Mouse (Mus musculus) cerebellum, adult 11 months (tissue): ENCODE data around the gene Pcolce.
A peak's percentile ranks its signal among the peaks of the same experiment; 100 is the strongest.

Experiments
- DNase-seq: peaks from one replicate; pipeline ENCODE4 v3.0.0; 2022

Pcolce gene

GRCm38 (mm10) chr5:137584976-137585375 is 28.6 kb downstream of the Pcolce start:
- DNase-seq: peak; percentile 67

DNA sequence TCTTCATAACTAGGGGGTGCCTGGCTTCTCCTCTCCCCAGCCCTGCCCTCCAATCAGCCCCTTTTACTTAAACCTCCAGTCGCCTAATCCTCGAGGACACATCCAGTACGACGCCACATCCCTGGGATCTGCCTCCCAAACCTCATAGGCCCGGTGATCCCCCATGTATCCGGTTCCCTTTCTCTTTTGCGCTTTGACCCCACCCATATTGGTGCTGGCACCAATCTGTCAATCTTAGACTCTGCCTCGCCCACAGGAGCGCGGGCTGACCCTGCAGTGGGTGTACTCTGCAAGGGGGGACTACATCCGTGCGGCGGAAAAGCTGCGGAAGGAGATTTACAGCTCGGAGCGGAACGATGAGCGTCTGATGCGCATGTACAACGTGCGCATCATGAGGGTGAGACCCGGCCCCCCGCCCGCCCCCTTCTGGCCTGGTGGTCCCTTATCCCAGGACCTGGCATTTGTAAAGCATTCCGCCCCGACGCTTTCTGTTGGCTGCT is 29.9 kb downstream of the Pcolce start:
- no peak for DNase-seq

- no peak for DNase-seq
Observed at GRCm38 (mm10) chr5:137582702-137583101, 30.9 kb downstream of the Pcolce start.

DNA sequence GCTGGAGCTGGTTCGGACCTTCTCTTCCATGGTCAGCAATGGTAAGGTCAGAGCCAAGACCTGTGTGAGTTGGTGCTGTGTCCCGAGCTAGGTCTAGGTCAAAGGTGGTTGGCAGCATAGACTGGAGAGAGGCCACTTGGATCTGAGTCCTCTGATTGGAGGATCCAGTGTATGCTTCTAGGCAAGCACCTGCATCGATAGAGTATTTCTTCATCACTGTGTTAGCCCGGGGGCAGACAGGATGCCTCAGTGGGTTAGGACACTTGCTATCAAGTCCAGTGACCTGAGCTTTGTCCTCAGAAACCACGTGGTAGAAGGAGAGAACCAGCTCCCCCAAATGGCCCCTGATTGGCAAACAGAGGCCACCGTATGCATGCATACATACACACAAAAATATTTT is 33.3 kb downstream of the Pcolce start:
- no peak for DNase-seq

- DNase-seq: peak; percentile 75
Observed at GRCm38 (mm10) chr5:137574470-137574901, 39.1 kb downstream of the Pcolce start.

DNA sequence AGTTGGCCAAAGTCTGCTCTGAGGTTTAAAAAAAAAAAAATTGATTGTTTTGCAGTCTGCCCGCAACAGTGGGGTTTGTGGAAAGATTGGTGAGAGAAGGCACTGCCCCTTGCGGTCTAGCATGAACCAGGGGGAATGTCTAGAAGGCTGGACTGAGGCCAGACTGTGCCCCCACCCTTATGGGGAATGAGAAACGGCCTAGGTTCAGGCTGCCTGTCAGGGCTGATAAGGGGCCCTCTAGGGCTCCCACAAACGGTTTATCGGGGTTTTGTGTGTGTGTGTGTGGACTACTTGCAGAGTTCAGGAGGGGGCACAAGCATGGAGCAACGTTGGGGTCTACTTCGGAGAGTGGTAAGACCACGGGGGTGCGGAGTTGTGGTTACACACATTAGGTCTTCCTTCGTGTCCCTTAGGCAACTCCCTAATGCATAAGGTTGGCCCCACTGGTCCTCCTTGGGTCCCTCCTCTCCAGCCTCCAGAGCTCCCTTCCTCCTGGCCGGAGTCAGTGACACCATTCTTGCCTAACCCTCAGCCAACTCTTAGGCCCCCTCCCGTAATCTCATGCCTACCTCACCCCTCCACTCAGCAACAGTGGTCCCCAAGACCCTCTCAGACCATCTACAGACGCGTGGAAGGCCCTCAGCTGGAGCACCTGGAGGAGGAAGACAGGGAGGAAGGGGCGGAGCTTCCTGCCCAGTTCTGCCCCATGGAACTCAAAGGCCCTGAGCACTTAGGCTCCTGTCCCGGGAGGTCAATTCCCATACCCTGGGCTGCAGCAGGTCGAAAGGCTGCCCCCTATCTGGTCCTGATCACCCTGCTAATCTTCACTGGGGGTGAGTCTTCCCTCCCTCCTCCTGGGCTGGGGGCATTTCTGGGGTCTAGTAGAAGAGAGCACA is 42.6 kb downstream of the Pcolce start:
- no peak for DNase-seq

- DNase-seq: no peak
Observed at GRCm38 (mm10) chr5:137570181-137570580, 43.4 kb downstream of the Pcolce start.

GRCm38 (mm10) chr5:137569665-137570064 is 43.9 kb downstream of the Pcolce start, which contains the start of gene Tfr2:
Gene Tfr2 (plus strand): TSS chr5:137569840.
- DNase-seq: no peak

DNA sequence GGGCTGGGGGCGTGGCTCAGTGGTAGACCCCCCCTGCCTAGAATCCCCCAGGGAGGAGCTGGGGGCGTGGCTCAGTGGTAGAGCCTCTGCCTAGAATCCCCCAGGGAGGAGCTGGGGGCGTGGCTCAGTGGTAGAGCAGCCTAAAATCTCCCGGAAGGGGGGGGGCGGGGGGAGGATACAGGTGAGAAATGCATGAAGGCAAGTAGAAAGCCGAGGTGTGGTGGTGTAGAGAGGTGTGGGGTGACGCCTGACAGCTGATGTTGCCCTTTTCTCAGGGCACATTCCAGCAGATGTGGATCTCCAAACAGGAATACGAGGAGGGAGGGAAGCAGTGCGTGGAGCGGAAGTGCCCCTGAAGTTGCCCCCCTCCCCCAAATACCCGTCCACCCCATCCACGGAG is 44.6 kb downstream of the Pcolce start:
- no peak for DNase-seq

GRCm38 (mm10) chr5:137568223-137568798 is 45.3 kb downstream of the Pcolce start:
- DNase-seq: no peak

DNA sequence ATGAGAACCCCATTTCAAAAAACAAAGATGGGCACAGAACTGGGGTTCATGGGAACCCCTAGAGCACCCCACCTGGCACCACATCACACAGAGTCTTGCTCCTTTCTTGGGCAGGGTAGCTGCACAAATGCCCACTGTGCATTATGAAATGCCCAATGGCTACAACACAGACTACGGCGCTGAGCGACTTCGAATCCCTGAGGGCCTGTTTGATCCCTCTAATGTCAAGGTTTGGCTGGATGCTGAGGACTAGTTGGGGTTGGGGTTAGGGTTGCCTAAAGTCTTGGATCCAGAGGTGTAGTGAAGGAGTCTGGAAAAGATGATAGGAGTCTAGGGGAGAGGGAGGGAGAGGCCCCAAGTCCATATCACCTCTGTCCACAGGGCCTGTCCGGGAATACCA is 47.2 kb downstream of the Pcolce start:
- no peak for DNase-seq

DNA sequence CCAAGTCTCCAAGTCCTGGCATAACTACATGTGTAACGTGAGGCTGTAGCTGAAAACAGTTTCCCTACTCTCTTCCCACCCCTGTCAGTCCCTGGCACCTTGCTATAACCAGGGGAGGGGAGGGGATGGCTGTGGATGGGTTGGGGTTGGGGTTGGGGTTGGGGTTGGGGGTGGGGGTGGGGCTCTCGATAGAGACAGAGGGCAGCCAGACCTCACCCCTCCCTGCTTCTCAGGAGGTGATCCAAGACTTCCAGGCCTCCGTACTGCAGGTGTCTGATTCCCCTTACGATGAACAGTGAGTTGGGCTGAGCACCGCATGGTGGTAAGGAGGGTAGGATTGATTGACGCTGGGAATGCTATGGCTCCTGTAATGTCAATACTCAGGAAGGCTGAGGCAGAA is 47.8 kb downstream of the Pcolce start:
- no peak for DNase-seq

DNA sequence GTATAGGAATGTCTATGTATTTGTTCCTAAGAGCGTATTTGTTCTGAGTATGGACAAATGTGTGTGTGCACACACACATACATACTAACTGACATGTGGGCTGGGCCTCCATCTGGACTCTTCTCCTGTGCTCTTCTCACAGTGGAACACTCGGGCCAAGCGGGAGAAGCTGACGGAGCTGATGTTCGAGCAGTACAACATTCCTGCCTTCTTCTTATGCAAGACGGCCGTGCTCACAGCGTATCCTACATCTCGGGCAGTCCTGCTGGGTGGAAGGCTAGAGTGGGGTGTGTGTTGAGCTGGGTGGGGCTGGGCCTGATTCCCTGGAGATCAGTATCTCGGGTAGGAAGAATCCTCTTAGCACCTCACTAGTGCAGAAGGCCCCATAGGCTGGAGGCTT is 50.6 kb downstream of the Pcolce start:
- no peak for DNase-seq

DNA sequence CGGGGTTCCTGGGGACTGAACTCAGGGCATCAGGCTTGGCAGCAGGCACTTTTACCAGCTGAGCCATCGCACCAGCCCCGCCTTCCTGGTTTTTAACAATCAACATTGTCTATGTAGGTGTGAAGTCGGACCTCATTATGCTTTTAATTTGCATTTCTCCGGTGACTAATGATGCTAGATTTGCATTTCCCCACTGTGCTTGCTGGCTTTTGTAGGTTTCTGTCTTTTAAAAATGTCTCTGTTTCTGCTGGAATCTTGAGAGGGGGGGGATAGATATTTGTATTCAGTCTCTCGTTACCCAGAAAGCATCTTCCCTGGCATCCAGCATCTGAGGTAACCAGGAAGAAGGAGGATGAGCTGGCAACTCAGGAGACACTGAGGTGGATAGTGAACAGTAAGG is 52.0 kb downstream of the Pcolce start:
- DNase-seq: no peak
